Mouse (Mus musculus) E14TG2a.4 (cell line): Measurements from ENCODE around the gene Iqsec3.

ENCODE experiments used
- CTCF ChIP-seq: conservative IDR thresholded peaks from 2 replicates; pipeline ENCODE4 v1.5.1; 2014; ENCODE audit warnings: low read length
- NANOG ChIP-seq: IDR thresholded peaks from 2 replicates; pipeline ENCODE4 v1.6.1; 2014; ENCODE audit warnings: borderline replicate concordance, low read length, mixed read lengths
- POU5F1 ChIP-seq: IDR thresholded peaks from 2 replicates; pipeline ENCODE4 v1.6.1; 2014; ENCODE audit warnings: low read length, borderline replicate concordance

DNA sequence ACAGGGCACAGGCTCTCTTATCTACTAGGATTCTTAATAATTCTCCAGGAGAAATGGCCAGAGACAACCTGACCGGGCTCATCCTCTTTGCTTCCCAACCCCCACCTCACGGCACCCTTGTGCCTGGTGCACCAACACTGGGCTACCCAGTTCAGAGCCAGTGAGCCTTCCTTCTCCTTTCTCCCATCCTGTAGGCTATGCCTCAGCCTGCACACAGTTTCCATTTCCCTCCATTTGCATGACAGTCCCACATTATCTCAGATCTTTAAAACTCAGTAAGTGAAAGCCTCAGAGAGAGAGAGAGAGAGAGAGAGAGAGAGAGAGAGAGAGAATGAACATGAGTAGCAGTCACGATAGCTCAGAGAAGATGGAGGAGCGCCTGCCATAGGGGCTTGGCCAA, 95.2 kb downstream of the Iqsec3 start:
- TF ChIP-seq CTCF = no peak
- TF ChIP-seq POU5F1 = no peak
- no peak for TF ChIP-seq NANOG
